Mouse (Mus musculus): ENCODE measurements around the gene Atxn7l1.

Atxn7l1 gene

DNA sequence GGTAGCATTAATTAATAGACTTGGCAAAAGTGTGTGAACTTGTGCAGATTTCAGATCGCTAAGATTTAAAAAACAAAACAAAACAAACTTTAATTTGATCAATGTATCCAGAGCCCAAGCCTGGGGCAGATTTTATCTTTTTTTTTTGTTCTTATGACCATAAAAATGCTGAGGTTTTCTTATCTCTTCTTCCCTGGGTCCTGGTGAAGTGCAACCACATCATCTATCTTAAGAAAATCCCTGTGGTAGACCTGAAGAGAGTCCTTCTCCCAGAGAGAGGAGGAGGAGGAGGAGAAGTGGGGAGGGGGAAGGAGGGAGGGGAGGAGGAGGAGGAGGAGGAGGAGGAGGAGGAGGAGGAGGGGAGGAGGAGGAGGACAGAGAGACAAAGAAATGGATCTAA lies 78.5 kb downstream of the Atxn7l1 start:
- DNase-seq (ENCODE audit: low read depth, low spot score): no peak

DNA sequence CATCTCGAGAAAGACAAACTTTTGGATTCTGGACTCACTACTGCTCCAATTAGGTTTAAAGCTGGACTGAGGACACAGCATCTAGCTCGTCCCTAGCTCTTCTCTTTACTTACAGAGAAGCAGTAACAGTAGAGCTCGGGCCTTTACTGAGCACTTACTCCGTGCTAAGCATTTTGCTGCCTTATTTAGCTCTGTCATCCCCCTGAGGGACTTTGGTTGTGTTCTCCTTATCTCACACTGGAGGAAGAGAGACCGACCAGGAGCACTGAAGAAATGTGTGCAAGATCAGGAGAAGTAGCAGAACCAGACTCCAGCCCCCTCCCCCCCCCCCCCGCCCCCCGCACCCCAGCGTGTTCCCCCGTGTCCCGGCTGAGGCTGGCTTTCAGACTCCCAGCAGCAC lies 79.1 kb downstream of the Atxn7l1 start:
- no peak for DNase-seq (ENCODE audit: low read depth, low spot score)

DNA sequence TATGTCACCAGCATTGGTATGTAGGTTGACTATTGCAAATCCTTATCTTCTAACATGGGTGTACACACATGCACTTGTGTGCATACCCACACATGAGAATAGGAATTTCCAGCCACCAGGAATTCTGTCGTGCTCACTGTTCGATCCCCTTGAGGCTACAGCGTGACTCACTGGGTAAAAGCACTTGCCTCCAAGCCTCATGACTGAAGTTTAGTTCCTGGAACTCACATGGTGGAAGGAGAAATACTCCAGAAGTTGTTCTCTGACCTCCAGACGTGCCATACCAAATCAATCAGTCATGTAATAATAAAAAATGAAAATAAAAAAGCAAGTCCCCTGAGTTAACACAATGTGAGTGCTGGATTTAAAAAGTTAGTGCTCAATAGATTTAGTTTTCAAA lies 87.8 kb downstream of the Atxn7l1 start:
- DNase-seq (ENCODE audit: low read depth, low spot score): no peak

DNA sequence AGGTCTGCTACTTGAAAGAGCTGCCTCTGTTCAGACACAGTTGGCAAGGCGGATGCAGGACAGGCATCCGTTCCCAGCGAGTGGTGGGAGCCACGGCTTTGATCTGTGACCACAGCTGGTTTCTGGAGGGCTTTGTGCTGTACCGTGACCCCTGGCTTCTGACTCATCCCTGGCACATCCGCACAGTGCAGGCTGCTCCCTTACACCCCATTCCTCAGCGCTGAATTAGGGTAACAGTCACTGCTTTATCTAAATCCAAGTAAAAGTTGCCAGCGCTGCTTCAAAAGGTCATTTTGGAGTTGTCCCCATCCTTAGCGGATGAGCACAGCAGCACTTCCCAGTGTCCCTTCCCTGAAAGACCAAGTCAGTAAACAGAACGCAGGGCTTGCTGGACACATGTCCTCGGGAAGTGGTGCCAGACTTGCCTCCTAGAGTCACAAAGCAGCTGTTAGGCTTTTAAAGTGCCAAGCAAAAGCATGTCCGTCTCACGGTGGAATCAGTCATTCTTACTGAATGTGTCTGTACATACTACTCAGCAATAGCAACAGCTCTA lies 88.4 kb downstream of the Atxn7l1 start:
- no peak for DNase-seq (ENCODE audit: low read depth, low spot score)

DNA sequence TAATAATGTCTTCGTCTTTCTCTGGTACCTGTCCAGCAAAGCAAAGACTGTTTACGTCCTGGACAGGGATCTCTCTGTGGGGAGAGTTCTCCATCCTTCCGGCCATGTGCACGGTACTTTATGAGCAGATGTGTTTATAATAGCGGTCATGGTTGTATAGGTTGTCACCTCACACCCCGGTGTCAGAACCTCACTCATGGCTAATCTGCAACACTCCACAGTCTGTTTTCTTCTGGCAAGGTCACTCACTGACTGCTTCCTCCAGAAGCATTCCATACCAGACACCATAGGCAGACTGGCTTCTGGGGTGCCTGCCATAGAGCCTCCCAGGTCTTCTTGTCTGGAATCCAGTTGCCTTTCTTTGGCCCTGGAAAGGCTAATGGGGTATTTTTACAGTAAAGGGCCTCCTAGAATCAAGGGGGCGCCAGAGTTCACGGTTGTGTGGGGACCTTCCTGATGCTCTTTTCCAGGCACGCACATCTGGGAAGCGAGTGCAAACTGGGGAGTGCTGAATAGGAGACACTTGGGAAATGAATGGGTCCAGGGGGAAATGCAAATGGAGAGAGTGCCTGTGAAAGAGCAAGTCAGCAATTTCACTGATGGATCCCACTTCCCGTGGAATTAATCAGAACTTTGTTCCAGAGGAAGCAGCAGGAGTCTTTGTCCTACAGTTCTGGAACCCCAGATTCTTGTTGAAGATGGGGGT lies 89.0 kb downstream of the Atxn7l1 start:
- no peak for DNase-seq (ENCODE audit: low read depth, low spot score)

DNA sequence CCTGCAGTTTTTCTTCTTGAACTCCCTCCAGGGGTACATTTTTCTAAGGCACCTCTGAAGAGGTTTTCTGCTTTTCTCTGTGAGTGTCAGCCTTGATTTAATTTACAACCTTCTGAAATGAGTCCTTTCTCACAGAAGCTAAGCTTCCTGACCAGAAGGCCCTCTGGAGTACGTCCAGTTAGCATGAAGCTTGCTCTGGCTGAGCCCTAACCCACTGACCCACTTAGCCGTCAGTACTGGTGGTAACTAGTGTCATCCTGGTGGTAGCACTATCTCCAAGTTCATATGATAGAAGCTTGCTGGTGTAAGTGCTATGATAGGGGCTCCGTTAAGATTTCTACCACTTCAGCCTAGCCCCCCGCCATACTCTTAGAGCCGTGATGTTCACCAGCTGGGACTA lies 89.6 kb downstream of the Atxn7l1 start:
- DNase-seq (ENCODE audit: low read depth, low spot score): no peak

DNA sequence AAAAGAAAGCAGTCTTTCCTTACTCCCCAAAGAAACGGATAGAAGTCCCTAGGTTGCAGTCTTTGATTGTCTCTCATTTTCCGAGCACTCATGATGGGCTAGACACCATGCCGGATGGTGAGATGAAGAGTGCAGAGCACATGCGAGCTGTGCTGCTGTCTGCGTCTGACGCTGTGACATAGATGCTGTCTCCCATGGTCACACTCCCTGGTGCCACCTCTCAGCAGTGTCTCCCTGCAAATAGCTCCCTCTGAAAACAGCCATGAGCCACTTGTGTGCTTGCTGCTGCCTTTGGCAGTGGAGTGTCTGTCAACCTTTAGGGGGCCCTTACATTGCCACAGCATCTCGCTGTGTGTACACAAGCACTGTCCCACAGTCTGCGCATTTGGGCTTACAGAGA lies 95.2 kb downstream of the Atxn7l1 start:
- DNase-seq (ENCODE audit: low read depth, low spot score): no peak

DNA sequence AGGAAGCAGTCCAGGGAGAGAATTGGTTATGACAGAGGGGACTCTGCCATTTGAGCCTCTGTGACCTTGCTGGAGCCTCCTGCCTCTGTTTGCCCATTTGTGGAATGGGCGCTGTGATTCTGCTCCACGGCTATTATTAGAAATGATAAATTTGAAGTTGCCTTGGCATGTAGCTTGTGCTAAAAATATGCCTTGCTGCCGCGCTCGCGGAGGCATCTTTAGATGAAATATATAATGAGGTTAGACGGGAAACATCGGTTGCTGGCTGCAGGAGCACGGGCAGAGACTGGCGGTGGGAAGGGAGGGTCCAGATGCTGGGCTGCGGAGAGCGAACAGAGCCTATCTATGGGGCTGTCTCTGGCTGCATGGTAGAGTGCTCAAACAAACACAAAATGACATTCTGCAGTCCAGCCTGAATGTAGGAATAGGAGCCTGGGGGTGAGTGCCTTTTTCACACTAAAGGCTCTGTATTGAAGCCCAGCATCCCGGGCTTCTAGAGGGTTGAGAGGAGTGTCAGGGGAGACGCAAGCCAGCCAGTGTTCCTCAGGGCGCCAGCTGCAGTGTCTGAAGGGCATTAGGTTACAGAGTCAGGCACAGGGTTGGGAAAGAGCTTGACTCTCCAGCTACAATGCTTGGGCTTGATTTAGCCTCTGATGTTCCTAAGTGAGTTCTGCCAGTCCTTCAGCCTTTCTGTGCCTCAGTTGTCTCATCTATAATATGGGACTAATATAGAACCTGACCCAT lies 96.8 kb downstream of the Atxn7l1 start:
- DNase-seq (ENCODE audit: low read depth, low spot score): peak; percentile 53

DNA sequence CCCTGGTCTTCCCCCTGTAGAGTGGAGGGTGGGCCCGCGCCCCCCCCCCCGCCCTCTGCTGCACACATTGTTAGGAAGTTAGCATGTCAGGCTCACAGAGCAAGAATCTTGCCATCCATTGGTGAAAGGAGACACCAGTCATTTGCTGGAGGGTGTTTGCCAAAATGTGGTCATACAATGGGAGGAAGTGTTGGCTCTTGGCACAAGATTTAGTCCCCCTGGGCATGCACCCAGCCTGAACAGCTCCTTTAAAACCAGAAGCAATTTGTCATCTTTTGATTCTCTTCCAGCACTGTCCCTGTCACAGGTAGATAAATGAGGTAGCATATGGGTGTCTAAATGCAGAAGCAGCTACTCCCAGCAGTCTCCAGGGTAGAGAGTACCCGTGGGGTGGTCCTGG lies 98.0 kb downstream of the Atxn7l1 start:
- DNase-seq (ENCODE audit: low read depth, low spot score): no peak

DNA sequence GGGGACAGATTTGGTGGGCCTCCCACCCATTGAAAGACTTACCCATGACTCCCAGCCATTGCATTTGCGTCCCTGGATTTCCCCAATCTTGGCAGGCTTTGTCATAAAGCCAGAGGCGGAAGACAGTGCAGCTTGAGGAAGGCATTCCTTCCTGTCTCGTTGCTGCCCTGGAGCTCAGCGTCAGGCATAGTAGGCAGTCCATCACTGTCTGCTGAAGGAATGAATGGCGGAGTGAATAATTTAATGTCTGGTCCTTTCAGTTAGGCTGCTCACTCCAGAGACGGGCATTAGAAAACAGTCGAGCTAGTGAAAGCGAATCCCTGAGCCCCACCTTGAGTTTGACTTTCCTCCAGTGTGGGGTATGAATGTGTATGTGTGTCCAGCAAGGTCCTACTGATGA lies 99.4 kb downstream of the Atxn7l1 start:
- DNase-seq (ENCODE audit: low read depth, low spot score): no peak

DNA sequence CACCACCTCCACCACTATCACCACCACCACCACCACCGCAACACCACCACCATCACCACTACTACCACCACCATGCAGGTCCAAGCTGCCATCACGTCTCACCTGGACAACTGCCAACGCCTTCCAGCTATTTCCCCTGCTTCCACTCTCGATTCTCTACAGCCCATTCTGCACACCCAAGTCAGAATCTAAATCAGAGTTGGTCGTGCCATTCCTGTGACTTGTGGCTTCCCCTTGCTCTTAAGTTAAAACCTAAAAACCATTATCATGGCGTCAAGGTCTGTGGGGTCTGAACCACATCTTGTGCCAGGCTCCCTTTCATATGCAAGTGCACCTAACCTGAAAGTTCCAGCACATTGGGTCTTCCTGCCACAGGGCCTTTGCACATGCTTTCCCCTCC lies 102.7 kb downstream of the Atxn7l1 start:
- DNase-seq (ENCODE audit: low read depth, low spot score): no peak

DNA sequence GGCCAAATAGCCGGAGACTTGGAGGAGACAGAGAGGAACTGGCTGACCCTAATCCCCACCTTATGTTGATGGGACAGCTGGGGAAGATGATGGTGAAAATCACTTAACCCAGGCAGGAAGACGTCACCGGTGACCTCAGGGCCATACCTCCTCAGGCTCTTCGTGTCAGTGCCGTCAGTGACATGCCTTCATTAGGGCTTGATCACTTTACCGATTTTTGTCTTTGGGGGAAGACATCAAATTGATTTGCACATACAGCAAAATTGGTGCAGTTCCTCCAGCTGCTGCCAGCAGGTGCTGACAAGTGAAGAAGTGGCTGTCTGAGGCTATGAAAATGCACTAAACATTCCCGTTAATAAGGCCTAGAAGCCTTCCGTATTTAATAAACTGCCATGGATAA lies 103.9 kb downstream of the Atxn7l1 start:
- no peak for DNase-seq (ENCODE audit: low read depth, low spot score)

DNA sequence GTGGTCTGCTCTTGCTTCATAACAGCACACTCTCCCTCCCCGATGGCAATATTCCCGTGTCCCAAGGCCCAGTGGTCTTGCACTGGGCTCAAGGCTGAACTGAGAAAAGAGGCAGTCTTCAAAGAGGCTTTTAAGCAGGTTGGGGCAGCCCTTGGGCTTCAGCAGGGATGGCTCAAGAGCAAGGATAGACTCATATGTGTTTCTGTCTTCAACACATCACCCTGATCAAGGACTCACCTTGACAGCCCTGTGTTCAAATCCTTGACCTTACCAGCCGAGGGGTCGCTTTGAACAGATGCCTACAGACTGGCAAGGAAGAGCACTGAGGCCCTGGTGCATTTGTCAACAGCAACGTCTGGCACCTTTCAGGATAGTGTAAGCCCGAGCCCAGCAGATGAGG lies 105.1 kb downstream of the Atxn7l1 start:
- no peak for DNase-seq (ENCODE audit: low read depth, low spot score)

DNA sequence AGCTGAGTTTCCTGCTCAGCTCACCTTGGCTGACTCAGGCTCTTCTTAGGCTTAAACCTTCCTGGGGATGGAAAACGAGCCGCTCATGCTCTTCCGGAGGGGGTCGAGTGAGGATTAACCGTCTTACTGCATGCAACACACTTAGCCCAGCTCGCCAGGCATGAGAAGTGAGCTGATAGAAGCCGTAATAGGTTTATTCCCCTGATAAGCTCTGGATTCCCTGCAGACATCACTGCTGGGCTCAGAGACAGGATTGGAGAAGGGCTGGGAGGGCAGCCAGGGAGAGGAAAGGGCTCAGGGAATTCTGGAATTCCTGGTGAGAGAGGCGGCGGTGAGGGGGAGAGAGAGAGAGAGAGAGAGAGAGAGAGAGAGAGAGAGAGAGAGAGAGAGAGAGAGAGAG lies 105.7 kb downstream of the Atxn7l1 start:
- DNase-seq (ENCODE audit: low read depth, low spot score): no peak

DNA sequence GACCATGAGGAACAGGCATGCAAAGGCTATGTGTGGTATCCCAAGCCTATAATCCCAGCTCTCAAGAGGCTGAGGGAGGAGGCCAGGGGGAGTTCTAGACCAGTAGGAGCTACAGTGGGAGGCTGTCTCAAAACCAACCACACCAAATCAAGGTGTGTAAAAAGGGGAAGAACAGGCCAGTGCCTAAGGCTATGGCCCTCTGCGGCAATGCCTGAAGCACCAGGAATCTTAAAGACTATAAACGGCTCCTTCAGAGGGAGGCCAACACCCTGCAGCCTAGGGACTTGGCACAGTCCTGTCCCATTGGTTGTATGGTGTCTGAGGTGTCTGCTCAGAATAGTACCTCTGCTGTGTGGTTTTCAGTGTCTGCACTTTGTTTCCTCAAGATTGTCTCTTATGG lies 107.8 kb downstream of the Atxn7l1 start:
- no peak for DNase-seq (ENCODE audit: low read depth, low spot score)

DNA sequence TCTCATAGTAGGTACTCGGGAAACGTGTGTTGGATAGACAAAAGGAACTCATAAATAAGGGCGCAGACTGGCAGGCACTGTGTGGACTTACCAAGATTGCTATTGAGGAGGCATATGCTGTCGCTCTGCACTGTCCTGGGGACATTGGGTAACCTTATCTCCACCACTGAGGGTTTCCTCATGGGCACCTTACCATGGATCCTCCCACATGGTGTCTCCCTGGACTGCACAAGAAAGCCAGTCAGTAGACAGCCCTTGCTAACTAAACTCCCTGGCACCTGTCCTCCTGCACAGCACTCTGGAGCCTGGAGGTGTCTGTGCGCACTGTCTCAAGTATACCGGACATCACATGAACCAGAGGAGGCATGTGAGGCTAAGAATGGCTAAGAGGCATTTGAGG lies 108.9 kb downstream of the Atxn7l1 start:
- DNase-seq (ENCODE audit: low read depth, low spot score): no peak

DNA sequence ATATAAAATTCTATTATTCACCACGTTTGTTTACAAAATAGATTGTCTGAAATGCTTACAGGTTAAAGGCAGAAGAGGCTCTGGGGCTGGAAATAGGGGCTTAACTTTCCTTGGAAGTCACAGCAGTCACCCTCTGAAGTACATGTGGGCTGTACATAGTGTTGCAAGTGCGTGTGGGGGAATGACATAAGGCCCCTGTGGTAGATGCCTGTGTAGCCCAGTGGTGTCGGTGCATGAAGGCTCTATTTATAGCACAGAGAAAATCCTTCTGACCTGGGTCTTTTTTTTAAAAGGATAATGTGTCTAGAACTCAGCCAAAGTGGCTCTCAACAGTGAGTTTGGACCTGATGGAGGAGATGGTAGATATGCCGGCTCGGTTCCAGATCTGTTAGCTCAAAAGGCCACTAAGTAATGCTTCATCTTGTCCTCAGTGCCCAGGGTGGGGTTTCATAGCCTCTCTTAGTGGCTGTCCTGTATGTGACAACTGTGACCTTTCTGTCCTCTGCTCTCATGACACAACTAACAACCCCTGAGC lies 111.6 kb downstream of the Atxn7l1 start:
- DNase-seq (ENCODE audit: low read depth, low spot score): no peak

DNA sequence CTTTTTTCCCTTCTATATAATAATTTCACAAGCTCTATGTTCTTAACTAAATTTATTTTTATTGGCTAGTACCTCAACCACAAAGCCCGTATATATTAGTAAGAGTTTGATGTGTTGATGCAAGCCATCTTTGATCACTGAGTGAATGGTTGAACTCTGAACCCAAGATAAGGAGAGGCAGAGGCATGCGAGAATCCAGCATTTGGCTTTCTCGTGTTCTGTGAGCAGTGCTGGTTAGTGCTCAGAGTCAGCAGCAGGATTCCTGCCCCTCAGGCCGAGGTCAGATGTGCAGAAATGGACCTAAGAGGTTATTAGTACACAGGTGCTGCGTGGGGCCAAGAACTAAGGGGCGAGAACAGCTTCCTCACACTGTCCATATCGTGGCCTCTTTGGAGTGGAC lies 113.1 kb downstream of the Atxn7l1 start:
- no peak for DNase-seq (ENCODE audit: low read depth, low spot score)

DNA sequence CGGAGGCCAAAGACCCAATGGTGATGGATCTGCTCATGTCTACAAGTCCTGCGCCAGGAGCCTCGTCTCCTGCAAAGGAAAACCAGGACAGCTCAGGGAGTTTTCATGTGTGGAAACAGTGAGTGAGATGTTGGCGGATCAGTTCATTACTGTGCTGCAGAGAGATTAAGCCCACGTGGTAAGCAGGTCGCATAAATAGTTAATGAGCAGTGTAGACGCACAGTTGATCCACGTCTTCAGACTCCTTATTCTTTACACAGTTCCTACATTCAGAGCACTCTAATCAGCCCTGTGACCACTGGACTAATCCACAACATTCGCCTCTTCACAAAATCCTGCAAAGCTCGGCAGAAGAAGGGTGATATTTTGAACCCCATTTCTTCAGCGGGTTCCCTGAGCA lies 118.4 kb downstream of the Atxn7l1 start:
- no peak for DNase-seq (ENCODE audit: low read depth, low spot score)

DNA sequence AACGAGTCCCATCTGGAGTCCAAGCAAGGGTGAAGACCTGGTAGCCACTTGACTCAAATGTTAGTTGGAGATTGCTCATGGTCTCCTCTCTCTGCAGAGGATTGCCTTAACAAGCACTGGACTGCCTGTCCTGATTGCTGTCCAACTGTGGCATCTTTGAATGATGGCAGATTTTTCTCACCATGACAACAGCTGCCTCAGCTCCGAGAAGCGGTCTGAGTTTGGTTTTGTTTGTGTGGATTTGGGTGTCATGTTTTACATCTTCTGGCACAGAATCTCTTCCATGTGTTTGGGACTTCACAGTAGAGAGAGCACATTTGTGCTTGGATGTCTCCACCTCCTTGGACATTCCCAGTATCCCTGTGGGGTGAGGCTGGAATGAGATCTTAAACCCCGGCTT lies 120.5 kb downstream of the Atxn7l1 start:
- no peak for DNase-seq (ENCODE audit: low read depth, low spot score)

DNA sequence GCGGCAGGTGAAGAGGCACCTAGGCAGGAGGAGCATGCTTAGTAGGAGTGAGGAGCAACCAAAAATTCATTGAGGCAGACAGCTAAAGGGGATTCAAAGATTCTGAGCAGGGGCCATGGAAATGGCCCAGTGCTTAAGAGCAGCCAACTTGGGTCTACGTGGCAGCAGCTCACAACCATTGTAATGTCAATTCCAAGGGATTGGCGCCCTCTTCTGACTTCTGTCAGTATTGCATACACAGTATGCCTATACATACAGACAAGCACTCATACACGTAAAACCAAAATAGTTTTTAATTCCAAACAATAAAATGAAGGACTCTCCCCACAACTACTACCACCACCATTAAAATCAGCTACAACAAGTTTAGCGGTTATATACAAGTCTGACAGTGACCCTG lies 122.2 kb downstream of the Atxn7l1 start:
- DNase-seq (ENCODE audit: low read depth, low spot score): no peak

DNA sequence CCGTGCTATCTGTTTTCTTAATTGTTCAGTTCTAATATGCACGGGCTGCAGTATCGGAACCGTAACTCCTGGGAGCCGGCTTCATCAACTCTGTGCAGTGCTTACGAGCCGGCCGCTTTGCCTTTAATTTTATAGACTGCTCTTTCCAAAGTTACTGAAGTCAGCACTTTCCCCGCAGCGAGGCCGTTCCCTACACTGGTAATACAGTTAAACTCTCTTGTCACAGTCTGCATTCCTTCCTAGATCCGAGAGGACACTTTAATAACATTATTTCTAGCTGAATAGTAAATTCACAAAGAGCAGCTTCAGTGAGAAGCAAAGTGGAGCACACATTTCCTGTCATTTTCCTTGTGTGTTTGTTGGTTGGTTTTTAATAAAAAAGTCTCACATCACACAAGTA lies 124.4 kb downstream of the Atxn7l1 start:
- no peak for DNase-seq (ENCODE audit: low read depth, low spot score)

DNA sequence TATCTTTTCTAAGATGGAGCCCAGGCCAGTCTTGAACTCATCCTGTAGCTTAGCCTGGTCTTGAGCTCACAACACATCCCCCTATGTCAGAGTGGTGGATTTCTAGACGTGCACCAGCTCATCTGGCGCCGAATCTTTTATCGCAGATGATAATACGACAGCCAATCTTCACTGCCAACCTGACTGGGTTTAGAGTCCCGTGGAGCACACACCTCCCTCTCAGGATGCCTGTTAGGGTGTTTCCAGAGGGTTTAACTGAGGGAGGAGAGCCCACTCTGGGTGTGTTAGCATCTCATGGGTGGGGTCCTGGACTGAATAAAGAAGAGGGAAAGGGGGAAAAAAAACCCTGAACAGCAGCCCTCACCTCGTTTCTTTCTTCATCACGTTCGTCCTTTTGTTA lies 124.9 kb downstream of the Atxn7l1 start:
- DNase-seq (ENCODE audit: low read depth, low spot score): no peak

Data from telencephalon, adult 2 months (tissue).